Mouse (Mus musculus) kidney, postnatal 0 days (tissue): ENCODE measurements around the gene Trpm1. TPM values are rescaled to one million over a fixed set of nuclear protein-coding genes. Genes with fewer than 3 reads are reported as not detected.

Experiments
- ATAC-seq: fragments of 200-750 bp; cut with Nextera tagmentation; replicated peaks from 2 replicates; pipeline ENCODE4 v1.8.0; 2017; ENCODE audit warnings: low read depth, moderate number of reproducible peaks, moderate TSS enrichment, moderate library complexity; ENCODE audit not compliant: low FRiP score
- DNase-seq: peaks from one replicate; pipeline ENCODE4 v3.0.0-alpha.2; 2016; ENCODE audit warnings: low spot score
- H3K27ac ChIP-seq: fragments of 300-500 bp; sonication (generic); 2 replicates; pipeline ENCODE4 v1.5.1; 2014; ENCODE audit warnings: mild to moderate bottlenecking
- H3K27me3 ChIP-seq: fragments of 300-500 bp; sonication (generic); 2 replicates; pipeline ENCODE4 v1.6.1; 2014; ENCODE audit warnings: low read length, mixed read lengths; ENCODE audit not compliant: insufficient read depth
- H3K36me3 ChIP-seq: fragments of 300-500 bp; sonication (generic); 2 replicates; pipeline ENCODE4 v1.6.1; 2014; ENCODE audit warnings: low read length, mixed read lengths; ENCODE audit not compliant: insufficient read depth
- H3K4me1 ChIP-seq: fragments of 300-500 bp; sonication (generic); replicated peaks from 2 replicates; pipeline ENCODE4 v1.6.1; 2014; ENCODE audit warnings: antibody characterized with exemption, low read length, mixed read lengths; ENCODE audit not compliant: insufficient read depth
- H3K4me2 ChIP-seq: fragments of 300-500 bp; sonication (generic); 2 replicates; pipeline ENCODE4 v1.6.1; 2014; ENCODE audit warnings: mild to moderate bottlenecking, low read length, moderate library complexity, mixed read lengths
- H3K4me3 ChIP-seq: fragments of 300-500 bp; sonication (generic); replicated peaks from 2 replicates; pipeline ENCODE4 v1.5.1; 2014; ENCODE audit warnings: low read depth, low read length
- H3K9ac ChIP-seq: fragments of 300-500 bp; sonication (generic); 2 replicates; pipeline ENCODE4 v1.6.1; 2014; ENCODE audit warnings: low read depth, low read length
- H3K9me3 ChIP-seq: fragments of 300-500 bp; sonication (generic); replicated peaks from 2 replicates; pipeline ENCODE4 v1.6.1; 2016; ENCODE audit warnings: low read length, inconsistent platforms, mixed read lengths
- CTCF ChIP-seq: IDR thresholded peaks from 2 replicates; pipeline ENCODE4 v1.5.1; 2016; ENCODE audit warnings: antibody characterized with exemption, low read depth, mild to moderate bottlenecking, moderate library complexity
- WGBS: fragments of 180-500 bp; shearing (Covaris S2); extraction: QIAGEN DNeasy Blood & Tissue Kit; methylation state at CpG from one replicate; pipeline ENCODE4 v1.1.7; 2014; 5-methylcytosine and 5-hydroxymethylcytosine counted together
- polyA plus RNA-seq: library from polyadenylated mRNA; unstranded; fragments of >200 nt; fragmentation: Nextera tagmentation; extraction: Ambion mirVana; gene quantifications from 2 replicates; pipeline ENCODE4 v1.2.1, GENCODE M21; 2015

Gene Trpm1
- polyA plus RNA-seq, 1 experiment from 2014 or later: 0.18 TPM

DNA sequence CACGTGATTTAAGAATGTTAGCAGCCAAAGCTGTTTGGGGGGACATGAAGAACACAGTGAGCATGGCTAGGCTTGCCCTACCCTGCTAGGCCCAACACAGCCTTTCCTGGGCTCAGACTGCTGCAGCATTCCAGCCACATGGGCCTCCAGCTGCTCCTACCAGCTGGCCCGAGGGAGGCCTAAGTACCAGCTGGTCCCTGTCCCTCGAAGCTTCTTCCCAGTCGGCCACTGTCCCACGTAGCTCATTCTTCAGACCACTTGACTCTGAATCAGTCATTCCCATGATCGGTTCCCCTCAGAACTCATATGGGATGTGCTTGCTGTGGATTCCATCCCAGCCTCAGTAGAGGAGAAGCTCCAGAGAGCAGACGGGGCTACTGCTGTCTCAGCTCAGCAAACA is 8.4 kb downstream of the Trpm1 start:
- DNase-seq: no peak
- Histone ChIP-seq H3K4me3 (no peak overlapping the region), H3K9me3 (no peaks in the 10 kb centered on the region), H3K27me3 (no peaks in the 10 kb centered on the region), H3K27ac (no peak overlapping the region), H3K9ac (no peak overlapping the region), H3K4me2 (no peak overlapping the region), H3K4me1 (no peaks in the 10 kb centered on the region), H3K36me3 (no peaks in the 10 kb centered on the region)
- no peak for TF ChIP-seq CTCF
- WGBS: 53% methylated on average over 7 of the region's 7 CpGs
- no peak for ATAC-seq

DNA sequence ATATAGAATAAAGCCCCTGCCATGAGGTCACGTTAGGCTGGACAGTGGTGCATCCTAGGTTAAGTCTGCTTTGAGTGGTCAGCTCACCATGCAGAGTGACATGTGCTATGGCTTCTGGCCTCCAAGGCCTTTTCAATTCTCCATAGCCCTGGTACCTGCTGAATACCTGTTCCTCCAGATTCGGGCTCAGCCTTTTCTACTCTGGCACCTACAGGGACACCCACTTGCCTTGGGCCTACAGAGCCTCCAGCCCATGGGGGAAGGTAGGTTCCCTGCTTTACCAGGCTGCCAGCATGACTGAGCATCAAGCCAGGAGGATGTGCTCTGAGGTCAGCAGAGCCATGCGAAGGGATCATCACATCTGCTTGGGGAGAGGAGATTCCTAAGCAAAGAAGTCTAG is 9.5 kb downstream of the Trpm1 start:
- Histone ChIP-seq H3K4me1 (no peaks in the 10 kb centered on the region), H3K27ac (no peak overlapping the region), H3K36me3 (no peaks in the 10 kb centered on the region), H3K9ac (no peak overlapping the region), H3K9me3 (no peaks in the 10 kb centered on the region), H3K4me2 (no peak overlapping the region), H3K4me3 (no peak overlapping the region), H3K27me3 (no peaks in the 10 kb centered on the region)
- TF ChIP-seq CTCF: no peak
- 79% methylated on average over 3 of the region's 3 CpGs for WGBS
- no peak for DNase-seq
- ATAC-seq: no peak

DNA sequence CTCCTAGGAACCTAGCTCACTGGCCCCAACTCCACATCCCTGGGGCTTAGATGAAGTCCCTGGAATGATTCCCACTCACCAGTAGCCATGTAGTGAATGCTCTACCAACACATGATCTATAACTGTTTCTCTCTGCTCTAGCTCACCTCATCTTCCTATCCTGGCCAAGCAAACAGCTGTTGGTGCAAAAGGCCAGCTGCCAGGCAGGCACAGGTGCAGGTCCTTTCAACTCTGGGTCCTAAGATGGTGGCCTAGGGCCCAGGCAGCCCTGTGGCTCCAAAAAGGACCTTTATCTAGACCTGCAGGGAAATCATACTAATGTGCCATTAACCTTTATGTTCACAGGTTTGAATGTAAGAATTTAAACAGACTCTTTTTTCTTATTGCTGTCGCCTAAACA is 10.3 kb downstream of the Trpm1 start:
- H3K4me3 ChIP-seq: no peak overlapping the region
- no peaks in the 10 kb centered on the region for H3K9me3 ChIP-seq
- ATAC-seq (no peak), DNase-seq (no peak)
- H3K4me1 ChIP-seq: no peaks in the 10 kb centered on the region
- H3K27ac ChIP-seq: no peak overlapping the region
- no peaks in the 10 kb centered on the region for H3K36me3 ChIP-seq
- no peaks in the 10 kb centered on the region for H3K27me3 ChIP-seq
- no peak for TF ChIP-seq CTCF
- no peak overlapping the region for H3K9ac ChIP-seq
- no peak overlapping the region for H3K4me2 ChIP-seq
- WGBS: 97% methylated on average over 1 of the region's 1 CpGs

DNA sequence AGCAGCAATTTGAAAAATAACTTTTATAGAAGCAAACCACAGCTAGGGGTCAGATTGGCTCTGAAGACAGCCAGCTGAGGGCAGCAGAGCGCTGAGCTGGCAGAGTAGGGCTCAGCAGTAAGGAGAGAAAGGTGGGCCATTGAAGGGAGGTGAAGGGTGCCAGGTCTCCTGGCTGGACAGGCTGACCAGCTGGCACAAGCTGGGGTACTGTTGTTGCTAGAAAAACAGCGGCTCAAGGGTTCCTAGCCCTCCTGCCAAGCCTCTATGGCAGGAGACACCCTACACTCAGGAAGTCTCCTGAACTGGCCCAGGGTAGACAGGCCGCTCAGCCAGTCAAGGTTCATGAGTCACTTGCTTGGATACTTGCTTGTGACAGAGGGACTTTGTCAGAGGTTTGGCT is 11.4 kb downstream of the Trpm1 start:
- 68% methylated on average over 3 of the region's 3 CpGs for WGBS
- peak; percentile 81 for TF ChIP-seq CTCF
- DNase-seq: peak; percentile 52
- no peak overlapping the region for H3K9ac ChIP-seq
- no peak overlapping the region for H3K4me3 ChIP-seq
- no peak overlapping the region for H3K27ac ChIP-seq
- no peaks in the 10 kb centered on the region for H3K36me3 ChIP-seq
- no peaks in the 10 kb centered on the region for H3K4me1 ChIP-seq
- H3K27me3 ChIP-seq: no peaks in the 10 kb centered on the region
- H3K9me3 ChIP-seq: no peaks in the 10 kb centered on the region
- no peak overlapping the region for H3K4me2 ChIP-seq
- 0 out of 2 replicates have a peak, but pooled peaks have one; percentile 43 for ATAC-seq

DNA sequence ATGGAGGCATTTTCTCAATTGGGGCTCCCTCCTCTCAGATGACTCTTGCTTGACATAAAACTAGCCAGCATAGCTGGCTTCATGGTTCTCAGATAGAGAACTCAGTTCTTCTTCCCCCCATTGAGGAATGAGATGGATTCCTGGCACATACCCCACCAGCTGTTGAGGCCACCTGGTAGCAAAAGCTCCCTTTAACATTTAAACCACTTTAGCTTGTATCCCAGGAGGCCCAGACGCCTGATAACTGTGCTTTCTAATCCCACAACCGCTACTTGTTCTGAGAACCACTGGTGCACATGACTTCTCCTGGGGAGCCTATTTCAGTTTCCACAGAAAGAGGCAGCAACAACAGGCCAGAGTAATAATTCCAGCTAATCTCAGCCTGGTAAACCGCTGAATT is 12.4 kb downstream of the Trpm1 start:
- DNase-seq: no peak
- no peak overlapping the region for H3K4me3 ChIP-seq

DNA sequence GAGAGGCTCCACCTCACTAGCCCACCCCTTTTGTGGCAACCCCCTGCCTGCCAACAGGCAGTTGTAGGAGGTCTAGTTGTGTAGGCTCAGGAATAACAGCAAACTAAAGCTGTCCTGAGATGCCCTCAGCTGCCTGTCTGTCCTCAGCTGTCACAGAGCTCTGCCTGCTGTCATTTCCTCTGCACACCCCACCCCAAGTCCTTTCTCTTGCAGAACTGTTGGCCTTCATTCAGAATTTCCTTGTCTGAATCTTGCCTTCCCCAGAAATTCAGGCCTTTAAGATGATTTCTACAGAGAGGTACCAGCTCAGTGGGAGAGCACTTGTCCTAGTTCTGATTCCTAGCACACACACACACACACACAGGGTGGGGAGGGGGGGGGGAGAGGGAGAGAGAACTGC is 13.1 kb downstream of the Trpm1 start:
- H3K27ac ChIP-seq: no peak overlapping the region
- no peaks in the 10 kb centered on the region for H3K9me3 ChIP-seq
- DNase-seq: no peak
- no peaks in the 10 kb centered on the region for H3K4me1 ChIP-seq
- no peaks in the 10 kb centered on the region for H3K27me3 ChIP-seq
- H3K4me3 ChIP-seq: no peak overlapping the region
- H3K4me2 ChIP-seq: no peak overlapping the region
- H3K9ac ChIP-seq: no peak overlapping the region
- TF ChIP-seq CTCF: no peak
- ATAC-seq: no peak
- no peaks in the 10 kb centered on the region for H3K36me3 ChIP-seq

More for the DNA sequence above, 12.4 kb downstream of the Trpm1 start:
- WGBS: 78% methylated on average over 3 of the region's 3 CpGs
- Histone ChIP-seq H3K9ac (no peak overlapping the region), H3K27me3 (no peaks in the 10 kb centered on the region), H3K4me1 (no peaks in the 10 kb centered on the region), H3K4me2 (no peak overlapping the region), H3K9me3 (no peaks in the 10 kb centered on the region), H3K36me3 (no peaks in the 10 kb centered on the region), H3K27ac (no peak overlapping the region)
- ATAC-seq: no peak
- TF ChIP-seq CTCF: no peak

DNA sequence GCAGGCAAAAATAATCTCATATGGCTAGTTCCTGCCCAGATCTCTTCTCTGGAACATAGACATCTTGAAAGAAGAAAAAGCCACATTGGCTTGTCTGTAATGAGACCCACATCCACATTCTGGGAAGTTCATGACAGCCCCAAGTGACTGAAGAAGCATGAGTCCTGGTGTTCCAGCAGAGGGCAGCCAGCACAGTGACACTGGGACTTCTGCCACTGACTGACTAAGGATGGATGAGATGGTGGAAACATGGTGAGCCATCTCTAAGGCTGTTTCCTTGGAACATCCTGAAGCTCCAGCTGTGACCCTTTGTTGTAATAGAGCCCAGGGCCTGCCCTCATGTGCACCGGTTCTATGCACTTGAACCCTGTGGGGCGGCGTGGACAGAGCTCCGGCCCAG is 25.7 kb downstream of the Trpm1 start:
- 88% methylated on average over 4 of the region's 4 CpGs for whole genome bisulfite sequencing
- no peak overlapping the region for H3K9ac ChIP-seq
- no peak for ATAC-seq
- no peaks in the 10 kb centered on the region for H3K4me1 ChIP-seq
- H3K4me2 ChIP-seq: no peak overlapping the region
- no peaks in the 10 kb centered on the region for H3K36me3 ChIP-seq
- H3K27me3 ChIP-seq: no peaks in the 10 kb centered on the region
- no peak overlapping the region for H3K27ac ChIP-seq
- no peak for DNase-seq
- H3K9me3 ChIP-seq: no peaks in the 10 kb centered on the region
- no peak overlapping the region for H3K4me3 ChIP-seq
- peak; percentile 43; the same call in 1 of the 2 replicates for TF ChIP-seq CTCF
